Mouse (Mus musculus) liver, embryonic 14.5 days (tissue): Measurements from ENCODE around the gene Baz2b.

Experiments used
- CTCF ChIP-seq: IDR thresholded peaks from 2 replicates; pipeline ENCODE4 v1.5.1; 2016; ENCODE audit warnings: antibody characterized with exemption, low read depth, control low read depth
- EP300 ChIP-seq: IDR thresholded peaks from 2 replicates; pipeline ENCODE4 v1.6.1; 2016; ENCODE audit warnings: antibody characterized with exemption, low read depth

DNA sequence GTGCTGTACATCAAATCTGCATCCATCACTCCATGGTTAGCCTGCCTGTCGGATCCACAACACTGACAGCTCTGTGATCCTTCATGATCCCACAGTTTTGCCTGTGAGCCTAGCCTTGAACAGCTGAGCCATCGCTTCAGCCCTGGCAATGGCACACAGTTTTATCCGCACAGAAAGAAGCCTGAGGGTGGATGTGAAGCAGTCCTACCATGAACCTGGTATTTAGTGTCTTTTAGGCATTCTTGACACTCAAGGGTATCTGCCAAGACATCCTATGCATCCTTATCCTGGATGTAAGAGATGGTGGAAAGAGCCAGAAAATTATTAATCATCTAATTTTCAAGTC, 216.5 kb downstream of the Baz2b start:
- TF ChIP-seq EP300 (no peak), CTCF (no peak)
